ENCODE assay signal across 25 mouse cellular contexts in the genomic region with DNA sequence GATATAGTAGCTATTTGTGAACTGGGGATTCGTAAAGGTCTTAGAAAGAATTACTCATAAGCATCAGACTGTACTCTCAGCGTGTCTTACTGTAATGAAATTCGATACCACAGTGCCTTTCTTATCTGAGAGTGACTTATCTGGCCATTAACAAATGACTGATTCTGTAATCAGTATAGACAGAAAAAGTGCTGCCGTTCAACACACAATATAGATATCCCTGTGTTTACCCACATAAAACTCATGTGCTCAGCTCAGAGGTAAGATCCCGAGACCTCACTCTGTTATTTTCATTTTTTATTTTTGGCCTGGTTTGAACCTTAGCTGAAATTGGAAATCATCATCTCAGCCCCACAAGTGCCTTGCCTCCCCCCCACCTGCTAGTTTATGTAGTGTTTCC.
"Had no signal": no experiment of that assay in that cellular context is flagged by ENCODE, and none has a peak within 500 bp of the region (broad histone marks: within the 10 kb centered on the region; RNA-seq: fewer than 3 reads in every experiment).

No protein-coding gene starts in this region.

- DNase-seq: cerebellum, adult 9-10 months; cerebellum, adult 9-11 months; cerebellum, postnatal 10 days; cerebellum, postnatal 14 days; cerebellum, postnatal 36 days; embryo, embryonic 11 days; forebrain, postnatal 0 days; gastrocnemius, adult 2 months; gastrocnemius, postnatal 10 days; gastrocnemius, postnatal 14 days; gastrocnemius, postnatal 25 days; gastrocnemius, postnatal 36 days; heart, adult 11 months; heart, adult 18-20 months; heart, adult 2 months had no signal

- H3K4me3 ChIP-seq: embryonic facial prominence, embryonic 10.5 days; embryonic facial prominence, embryonic 12.5 days; embryonic facial prominence, embryonic 13.5 days; embryonic facial prominence, embryonic 15.5 days; erythroblast, embryonic 14.5 days; forebrain, embryonic 10.5 days; forebrain, embryonic 12.5 days; forebrain, embryonic 13.5 days; forebrain, embryonic 15.5 days; gastrocnemius, adult 2 months; heart, adult 2 months; heart, embryonic 10.5 days had no signal

- H3K9me3 ChIP-seq: embryonic facial prominence, embryonic 10.5 days; embryonic facial prominence, embryonic 12.5 days; embryonic facial prominence, embryonic 13.5 days; embryonic facial prominence, embryonic 15.5 days; forebrain, embryonic 10.5 days; forebrain, embryonic 12.5 days; forebrain, embryonic 13.5 days; forebrain, embryonic 15.5 days; heart, embryonic 10.5 days had no signal

- H3K9ac ChIP-seq: embryonic facial prominence, embryonic 12.5 days; embryonic facial prominence, embryonic 13.5 days; embryonic facial prominence, embryonic 15.5 days; forebrain, embryonic 12.5 days; forebrain, embryonic 13.5 days; forebrain, embryonic 15.5 days; forebrain, postnatal 0 days had no signal

- H3K27ac ChIP-seq: embryonic facial prominence, embryonic 10.5 days; embryonic facial prominence, embryonic 12.5 days; embryonic facial prominence, embryonic 13.5 days; embryonic facial prominence, embryonic 15.5 days; forebrain, embryonic 10.5 days; forebrain, embryonic 12.5 days; forebrain, embryonic 13.5 days; forebrain, embryonic 15.5 days; gastrocnemius, adult 2 months; heart, adult 2 months; heart, embryonic 10.5 days had no signal

- H3K4me1 ChIP-seq: embryonic facial prominence, embryonic 10.5 days; embryonic facial prominence, embryonic 12.5 days; embryonic facial prominence, embryonic 13.5 days; embryonic facial prominence, embryonic 15.5 days; forebrain, embryonic 10.5 days; forebrain, embryonic 12.5 days; forebrain, embryonic 15.5 days; heart, embryonic 10.5 days had no signal

- H3K36me3 ChIP-seq: embryonic facial prominence, embryonic 10.5 days; embryonic facial prominence, embryonic 12.5 days; embryonic facial prominence, embryonic 13.5 days; embryonic facial prominence, embryonic 15.5 days; forebrain, embryonic 10.5 days; forebrain, embryonic 12.5 days; forebrain, embryonic 15.5 days; heart, embryonic 10.5 days had no signal

- H3K27me3 ChIP-seq: embryonic facial prominence, embryonic 12.5 days; embryonic facial prominence, embryonic 13.5 days; embryonic facial prominence, embryonic 15.5 days; forebrain, embryonic 12.5 days; forebrain, embryonic 13.5 days; forebrain, embryonic 15.5 days had no signal
